Mouse (Mus musculus) olfactory bulb, adult 2 months (tissue): Measurements from ENCODE around the gene Suclg1. TPM values are rescaled to one million over a fixed set of nuclear protein-coding genes. Genes with fewer than 3 reads are reported as not detected.

Experiments
- H3K27ac ChIP-seq: fragments of 200-500 bp; 2 replicates; pipeline ENCODE4 v1.5.1; 2012; ENCODE audit warnings: low read depth, low read length; ENCODE audit not compliant: insufficient read depth
- H3K4me1 ChIP-seq: fragments of 200-500 bp; 2 replicates; pipeline ENCODE4 v1.6.1; 2012; ENCODE audit warnings: low read length; ENCODE audit not compliant: control insufficient read depth, insufficient read depth
- H3K4me3 ChIP-seq: fragments of 200-500 bp; 2 replicates; pipeline ENCODE4 v1.5.1; 2012; ENCODE audit warnings: mild to moderate bottlenecking, low read depth, low read length, moderate library complexity; ENCODE audit not compliant: insufficient read depth
- CTCF ChIP-seq: fragments of 200-500 bp; IDR thresholded peaks from 2 replicates; pipeline ENCODE4 v1.5.1; 2012; ENCODE audit warnings: low read depth, mild to moderate bottlenecking, low read length, moderate library complexity; ENCODE audit not compliant: insufficient read depth
- POLR2A ChIP-seq: fragments of 200-500 bp; IDR thresholded peaks from 2 replicates; pipeline ENCODE4 v1.6.1; 2012; ENCODE audit warnings: mild to moderate bottlenecking, low read depth, low read length, moderate library complexity; ENCODE audit not compliant: insufficient read depth
- WGBS: fragments of 180-500 bp; shearing (Covaris S2); methylation state at CpG from one replicate; pipeline ENCODE4 v1.1.7; 2018; 5-methylcytosine and 5-hydroxymethylcytosine counted together
- polyA plus RNA-seq: library from polyadenylated mRNA; stranded (reverse); fragments of >200 nt; gene quantifications from 2 replicates; pipeline ENCODE4 v1.2.4, GENCODE M21; 2012; ENCODE audit warnings: low replicate concordance; ENCODE audit not compliant: missing spikeins, insufficient read depth, insufficient read length

Suclg1 gene
- polyA plus RNA-seq, 1 experiment: 604 TPM

- TF ChIP-seq POLR2A (no peak), CTCF (no peak)
- WGBS: 92% methylated on average over 7 of the region's 7 CpGs
- Histone ChIP-seq H3K4me1 (peaks cover 10% of the 10 kb centered on the region), H3K4me3 (no peak overlapping the region), H3K27ac (no peak overlapping the region)
These were observed 8.9 kb downstream of the Suclg1 start for GRCm38 (mm10) chr6:73257068-73257467.

- 53% methylated on average over 6 of the region's 6 CpGs for WGBS
- 0 out of 2 replicates have a peak, but pooled peaks cover 3% of the 10 kb centered on the region for H3K4me1 ChIP-seq
- H3K27ac ChIP-seq: no peak overlapping the region
- H3K4me3 ChIP-seq: no peak overlapping the region
- TF ChIP-seq POLR2A (no peak), CTCF (no peak)
These were observed 11.9 kb downstream of the Suclg1 start for GRCm38 (mm10) chr6:73260110-73260509.

- TF ChIP-seq POLR2A (no peak), CTCF (no peak)
- Histone ChIP-seq H3K4me1 (no peaks in the 10 kb centered on the region), H3K4me3 (no peak overlapping the region), H3K27ac (no peak overlapping the region)
- 51% methylated on average over 2 of the region's 2 CpGs for WGBS
These were observed 16.6 kb downstream of the Suclg1 start for GRCm38 (mm10) chr6:73264801-73265200.

GRCm38 (mm10) chr6:73267738-73268311 lies 19.6 kb downstream of the Suclg1 start:
- H3K4me1 ChIP-seq: no peaks in the 10 kb centered on the region
- WGBS: 92% methylated on average over 8 of the region's 8 CpGs

GRCm38 (mm10) chr6:73269374-73269773 lies 21.2 kb downstream of the Suclg1 start:
- TF ChIP-seq CTCF: no peak
- TF ChIP-seq POLR2A: no peak
- no peak overlapping the region for H3K4me3 ChIP-seq
- 96% methylated on average over 3 of the region's 3 CpGs for WGBS
- no peaks in the 10 kb centered on the region for H3K4me1 ChIP-seq
- no peak overlapping the region for H3K27ac ChIP-seq

More at GRCm38 (mm10) chr6:73267738-73268311, 19.6 kb downstream of the Suclg1 start:
- Histone ChIP-seq H3K4me3 (no peak overlapping the region), H3K27ac (no peak overlapping the region)
- TF ChIP-seq POLR2A: no peak
- no peak for TF ChIP-seq CTCF

GRCm38 (mm10) chr6:73271546-73272091 lies 23.4 kb downstream of the Suclg1 start:
- no peak overlapping the region for H3K27ac ChIP-seq
- WGBS: 69% methylated on average over 3 of the region's 3 CpGs

GRCm38 (mm10) chr6:73275002-73275401 lies 26.8 kb downstream of the Suclg1 start:
- 85% methylated on average over 5 of the region's 5 CpGs for WGBS
- no peak overlapping the region for H3K4me3 ChIP-seq
- H3K27ac ChIP-seq: no peak overlapping the region
- no peak for TF ChIP-seq POLR2A
- TF ChIP-seq CTCF: no peak
- no peaks in the 10 kb centered on the region for H3K4me1 ChIP-seq

More at GRCm38 (mm10) chr6:73271546-73272091, 23.4 kb downstream of the Suclg1 start:
- Histone ChIP-seq H3K4me3 (no peak overlapping the region), H3K4me1 (no peaks in the 10 kb centered on the region)
- no peak for TF ChIP-seq CTCF
- TF ChIP-seq POLR2A: no peak

GRCm38 (mm10) chr6:73279681-73280080 lies 31.5 kb downstream of the Suclg1 start:
- Histone ChIP-seq H3K27ac (no peak overlapping the region), H3K4me1 (no peaks in the 10 kb centered on the region), H3K4me3 (no peak overlapping the region)
- TF ChIP-seq CTCF (no peak), POLR2A (no peak)
- WGBS: 79% methylated on average over 8 of the region's 8 CpGs

- Histone ChIP-seq H3K4me3 (no peak overlapping the region), H3K4me1 (no peaks in the 10 kb centered on the region), H3K27ac (no peak overlapping the region)
- TF ChIP-seq CTCF (no peak), POLR2A (no peak)
- WGBS: 81% methylated on average over 9 of the region's 9 CpGs
These were observed 32.4 kb downstream of the Suclg1 start for GRCm38 (mm10) chr6:73280546-73281115.

- Histone ChIP-seq H3K27ac (no peak overlapping the region), H3K4me3 (no peak overlapping the region), H3K4me1 (no peaks in the 10 kb centered on the region)
- WGBS: over 99% methylated on average over 2 of the region's 2 CpGs
- TF ChIP-seq POLR2A: no peak
- TF ChIP-seq CTCF: no peak
These were observed 38.1 kb downstream of the Suclg1 start for GRCm38 (mm10) chr6:73286326-73286725.
